Mouse (Mus musculus) brain, embryonic 14.5 days (tissue): ENCODE measurements around the gene Arhgap4.

Experiments
- CTCF ChIP-seq: fragments of 200-500 bp; IDR thresholded peaks from 2 replicates; pipeline ENCODE4 v1.5.1; 2012; ENCODE audit warnings: inconsistent platforms, mild to moderate bottlenecking, moderate library complexity, borderline replicate concordance; ENCODE audit not compliant: insufficient read depth, insufficient read length; ENCODE audit errors: extremely low read depth
- POLR2A ChIP-seq: fragments of 200-500 bp; IDR thresholded peaks from 2 replicates; pipeline ENCODE4 v1.6.1; 2012; ENCODE audit warnings: mild to moderate bottlenecking, inconsistent platforms, borderline replicate concordance; ENCODE audit not compliant: poor library complexity, insufficient read depth, insufficient read length, severe bottlenecking; ENCODE audit errors: extremely low read depth

DNA sequence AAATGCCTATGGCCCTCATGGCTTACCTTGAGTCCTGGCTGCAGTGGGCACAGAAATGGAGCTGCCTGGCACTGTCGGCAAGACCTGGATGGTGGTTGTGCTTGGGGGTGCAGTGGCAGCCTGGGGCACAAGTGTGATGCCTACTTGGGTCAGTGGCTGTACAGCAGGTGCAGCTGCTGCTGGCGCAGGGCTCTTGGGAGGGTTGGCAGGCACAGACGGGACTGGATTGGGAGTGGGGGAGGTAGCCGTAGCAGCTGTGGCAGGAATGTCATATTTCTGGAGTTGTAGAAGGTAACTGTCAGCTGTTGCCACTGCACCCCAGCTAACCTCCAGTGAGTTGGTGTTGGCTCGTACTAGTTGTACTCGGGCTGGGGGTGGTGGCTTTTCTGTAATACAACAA lies 33.3 kb upstream of the Arhgap4 start:
- no peak for TF ChIP-seq CTCF
- no peak for TF ChIP-seq POLR2A
